Mouse (Mus musculus): ENCODE data around the gene C2cd4a. TPM values are rescaled to one million over a fixed set of nuclear protein-coding genes. Genes with fewer than 3 reads are reported as not detected.

Gene C2cd4a
- polyA plus RNA-seq, 1 experiment from 2014 or later = 0.46 TPM

DNA sequence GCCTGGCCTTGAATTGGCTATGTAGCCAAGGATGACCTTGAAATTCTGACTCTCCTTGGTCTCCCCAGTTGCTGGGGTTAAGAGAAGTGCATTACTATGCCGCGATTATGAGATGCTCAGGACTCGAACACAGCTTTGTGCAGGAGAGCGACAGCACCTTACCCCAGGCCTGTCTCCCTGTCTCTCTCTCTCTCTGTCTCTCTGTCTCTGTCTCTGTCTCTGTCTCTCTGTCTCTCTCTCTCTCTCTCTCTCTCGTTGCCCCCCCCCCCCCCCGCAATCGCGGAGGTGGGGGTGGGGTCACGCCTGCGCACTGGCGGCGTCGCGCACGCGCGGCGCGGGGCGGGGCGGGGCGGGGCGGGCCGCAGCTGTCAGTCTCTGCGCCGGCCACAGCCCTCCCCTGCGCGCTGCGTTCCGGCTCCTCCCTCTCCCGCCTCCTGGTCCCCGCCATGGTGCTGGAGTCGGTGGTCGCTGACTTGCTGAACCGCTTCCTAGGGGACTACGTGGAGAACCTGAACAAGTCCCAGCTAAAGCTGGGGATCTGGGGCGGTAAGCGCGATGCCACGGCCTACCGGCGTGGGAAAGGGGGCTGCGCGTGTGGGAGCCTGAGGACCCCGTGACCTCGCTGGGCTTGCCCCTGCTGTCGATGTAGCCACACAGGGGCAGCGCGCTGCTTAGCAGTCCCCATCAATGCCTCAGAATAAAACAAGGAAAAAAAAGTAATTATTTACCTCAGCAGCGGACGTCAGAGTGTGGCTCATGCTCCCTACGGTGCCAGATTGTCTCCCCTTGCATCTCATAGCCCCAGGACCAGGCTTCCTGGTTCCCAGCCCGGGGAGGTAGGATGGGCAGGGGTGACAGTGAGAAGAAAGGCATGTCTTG lies 8.1 kb upstream of the C2cd4a start, which contains the start of gene Vps13c:
Vps13c (plus strand) TSS at position 416 of the 879 bp plus-strand sequence.
- ATAC-seq = peak; percentile 99
- Histone ChIP-seq H3K27me3 (replicated peaks; ENCODE audit: control insufficient read depth, insufficient read depth, low read length) (no peaks in the 10 kb centered on the region), H3K4me2 (ENCODE audit: low read length) (peak within 1 kb of the TSS; percentile 90), H3K4me1 (ENCODE audit: control insufficient read depth, insufficient read depth, low read depth, low read length) (peaks cover 5% of the 10 kb centered on the region), H3K4me3 (ENCODE audit: low read length) (peak within 1 kb of the TSS; percentile 82), H3K27ac (ENCODE audit: low read depth, low read length) (peak within 1 kb of the TSS; percentile 88), H3K9ac (ENCODE audit: low read depth, low read length) (peak within 1 kb of the TSS; percentile 90), H3K36me3 (ENCODE audit: control insufficient read depth, insufficient read depth, low read length) (no peaks in the 10 kb centered on the region), H3K9me3 (ENCODE audit: control insufficient read depth, low read length) (no peaks in the 10 kb centered on the region)
- WGBS = under 1% methylated on average over 39 of the region's 53 CpGs

- H3K9ac ChIP-seq (ENCODE audit: low read depth, low read length) = no peak overlapping the region
- H3K36me3 ChIP-seq (ENCODE audit: control insufficient read depth, insufficient read depth, low read length) = no peaks in the 10 kb centered on the region
- H3K9me3 ChIP-seq (ENCODE audit: control insufficient read depth, low read length) = no peaks in the 10 kb centered on the region
- peaks cover 7% of the 10 kb centered on the region for H3K4me1 ChIP-seq (ENCODE audit: control insufficient read depth, insufficient read depth, low read depth, low read length)
- no peak for ATAC-seq
- 80% methylated on average over 2 of the region's 2 CpGs for WGBS
- no peak overlapping the region for H3K27ac ChIP-seq (ENCODE audit: low read depth, low read length)
- no peak overlapping the region for H3K4me2 ChIP-seq (ENCODE audit: low read length)
- H3K27me3 ChIP-seq (replicated peaks; ENCODE audit: control insufficient read depth, insufficient read depth, low read length) = peaks cover 6% of the 10 kb centered on the region
- no peak overlapping the region for H3K4me3 ChIP-seq (ENCODE audit: low read length)
Measured at GRCm38 (mm10) chr9:67837311-67837710, 5.2 kb upstream of the C2cd4a start.

- Histone ChIP-seq H3K9ac (ENCODE audit: low read depth, low read length) (no peak overlapping the region), H3K36me3 (ENCODE audit: control insufficient read depth, insufficient read depth, low read length) (no peaks in the 10 kb centered on the region), H3K27ac (ENCODE audit: low read depth, low read length) (no peak overlapping the region), H3K4me1 (ENCODE audit: control insufficient read depth, insufficient read depth, low read depth, low read length) (peaks cover 12% of the 10 kb centered on the region), H3K27me3 (replicated peaks; ENCODE audit: control insufficient read depth, insufficient read depth, low read length) (peaks cover 13% of the 10 kb centered on the region), H3K4me3 (ENCODE audit: low read length) (no peak overlapping the region), H3K4me2 (ENCODE audit: low read length) (no peak overlapping the region), H3K9me3 (ENCODE audit: control insufficient read depth, low read length) (no peaks in the 10 kb centered on the region)
- ATAC-seq = no peak
- WGBS = 85% methylated on average over 5 of the region's 5 CpGs
Measured at GRCm38 (mm10) chr9:67834535-67834934, 2.4 kb upstream of the C2cd4a start.

DNA sequence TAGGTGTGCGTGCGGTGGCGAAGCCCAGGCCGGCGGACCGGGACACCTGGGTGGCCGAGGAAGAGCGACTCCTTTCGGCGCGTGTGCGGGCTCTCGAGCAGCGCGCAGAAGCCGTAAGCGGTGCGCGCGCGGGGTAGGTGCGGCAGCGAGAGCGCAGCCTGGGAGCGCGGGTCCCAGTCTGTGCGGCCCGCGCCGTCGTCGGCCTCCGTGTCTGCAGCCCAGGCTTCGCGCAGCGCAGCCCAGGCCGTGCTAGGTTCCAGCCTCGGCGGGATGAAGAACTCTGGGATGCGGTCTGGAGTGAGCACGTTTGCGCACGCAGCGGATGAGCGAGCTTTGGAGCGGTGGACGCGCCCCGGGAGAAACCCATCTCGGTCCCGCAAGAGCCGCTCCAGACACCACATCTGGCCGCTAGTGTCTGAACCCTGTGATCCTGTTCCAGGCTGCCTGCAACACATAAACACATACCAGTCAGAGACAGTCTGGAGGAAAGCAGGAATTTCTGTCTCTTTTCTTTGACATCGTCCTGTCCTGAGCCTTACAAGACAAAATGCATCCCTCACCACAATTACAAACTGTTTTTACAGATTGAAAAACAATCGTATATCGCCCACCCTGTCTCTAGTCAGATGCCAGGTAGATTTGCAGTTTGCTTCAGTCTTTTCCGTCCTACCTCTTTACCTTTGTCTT lies 628 bp downstream of the C2cd4a start:
- no peak overlapping the region for H3K27ac ChIP-seq (ENCODE audit: low read depth, low read length)
- peak overlapping the region; percentile 57 for H3K9ac ChIP-seq (ENCODE audit: low read depth, low read length)
- H3K4me3 ChIP-seq (ENCODE audit: low read length) = peak overlapping the region; percentile 58
- peak; percentile 74 for ATAC-seq
- H3K4me2 ChIP-seq (ENCODE audit: low read length) = peak overlapping the region; percentile 80
- no peaks in the 10 kb centered on the region for H3K9me3 ChIP-seq (ENCODE audit: control insufficient read depth, low read length)
- H3K4me1 ChIP-seq (ENCODE audit: control insufficient read depth, insufficient read depth, low read depth, low read length) = peaks cover 12% of the 10 kb centered on the region
- H3K36me3 ChIP-seq (ENCODE audit: control insufficient read depth, insufficient read depth, low read length) = no peaks in the 10 kb centered on the region
- peaks cover 20% of the 10 kb centered on the region for H3K27me3 ChIP-seq (replicated peaks; ENCODE audit: control insufficient read depth, insufficient read depth, low read length)
- under 1% methylated on average over 56 of the region's 57 CpGs for WGBS

DNA sequence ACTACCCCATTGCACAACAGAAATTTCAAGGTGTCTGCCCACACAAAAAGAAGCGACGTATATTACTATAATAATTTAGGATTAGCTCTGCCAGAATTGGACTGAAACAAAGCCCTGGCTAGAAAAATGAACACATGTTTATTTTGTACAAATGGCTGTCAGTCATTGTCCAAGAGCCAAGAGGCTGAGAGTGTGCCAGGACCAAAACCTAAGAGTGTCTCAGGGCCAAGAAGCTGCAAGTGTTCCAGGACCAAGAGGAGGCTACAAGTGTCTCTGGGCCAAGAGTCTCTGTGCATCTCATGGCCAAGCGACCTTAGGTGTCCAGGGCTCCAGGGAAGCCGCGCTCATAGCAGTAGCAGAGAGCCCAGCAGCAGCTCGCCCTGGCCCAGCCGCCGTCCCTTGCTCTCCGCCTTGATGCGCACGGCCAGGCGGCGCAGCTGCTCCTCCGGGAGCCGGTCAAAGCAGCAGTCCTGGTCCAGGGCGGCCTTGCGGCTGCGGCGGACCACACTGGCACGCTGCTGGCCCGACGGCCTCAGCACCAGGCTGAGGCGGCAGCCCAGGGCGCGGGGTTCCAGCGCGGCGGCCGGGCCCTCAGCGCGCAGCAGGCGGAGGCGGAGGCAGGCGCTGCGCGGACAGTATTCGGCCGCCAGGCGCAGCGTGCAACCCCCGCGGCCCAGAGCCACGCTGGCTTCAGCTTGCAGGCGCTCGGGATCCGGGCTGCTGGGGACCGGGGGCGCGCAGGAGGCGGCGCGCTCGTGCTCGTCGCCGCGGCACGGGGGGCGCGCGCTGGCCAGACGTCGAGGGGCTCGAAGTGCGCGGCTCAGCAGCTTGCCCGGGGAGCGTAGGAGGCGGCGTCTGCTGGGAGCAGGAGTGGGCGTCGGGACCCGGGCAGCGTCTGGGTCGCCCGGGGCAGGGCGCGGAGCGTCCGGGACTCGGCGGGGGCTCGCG lies 1.4 kb downstream of the C2cd4a start:
- H3K27ac ChIP-seq (ENCODE audit: low read depth, low read length) = no peak overlapping the region
- WGBS = 3% methylated on average over 43 of the region's 84 CpGs
- peak; percentile 79 for ATAC-seq

DNA sequence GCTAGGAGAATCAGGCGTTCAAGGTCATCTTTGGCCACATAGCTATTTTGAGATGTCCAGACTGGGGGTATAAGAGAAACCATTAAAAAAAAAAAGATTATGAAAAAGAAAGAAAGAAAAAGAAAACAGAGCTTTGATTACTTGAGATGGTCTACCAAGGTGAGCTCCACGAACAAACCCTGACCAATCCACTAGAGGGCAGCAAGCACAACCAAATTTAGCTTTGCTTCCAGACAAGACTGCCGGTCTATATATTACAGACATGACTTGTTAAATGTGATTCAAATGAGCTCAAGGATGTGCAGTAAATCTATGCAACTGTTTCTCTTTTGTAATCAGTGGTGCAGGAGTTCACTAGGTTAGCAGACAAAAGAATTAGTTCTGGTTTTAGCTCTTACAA lies 3.9 kb downstream of the C2cd4a start:
- Histone ChIP-seq H3K9ac (ENCODE audit: low read depth, low read length) (no peak overlapping the region), H3K9me3 (ENCODE audit: control insufficient read depth, low read length) (no peaks in the 10 kb centered on the region), H3K27ac (ENCODE audit: low read depth, low read length) (no peak overlapping the region), H3K4me2 (ENCODE audit: low read length) (no peak overlapping the region), H3K4me1 (ENCODE audit: control insufficient read depth, insufficient read depth, low read depth, low read length) (peaks cover 12% of the 10 kb centered on the region), H3K4me3 (ENCODE audit: low read length) (no peak overlapping the region), H3K36me3 (ENCODE audit: control insufficient read depth, insufficient read depth, low read length) (no peaks in the 10 kb centered on the region), H3K27me3 (replicated peaks; ENCODE audit: control insufficient read depth, insufficient read depth, low read length) (peaks cover 18% of the 10 kb centered on the region)
- WGBS = 9% methylated on average over 3 of the region's 3 CpGs
- ATAC-seq = no peak

More for the DNA sequence above, 1.4 kb downstream of the C2cd4a start:
- peaks cover 20% of the 10 kb centered on the region for H3K27me3 ChIP-seq (replicated peaks; ENCODE audit: control insufficient read depth, insufficient read depth, low read length)
- peak overlapping the region; percentile 80 for H3K4me2 ChIP-seq (ENCODE audit: low read length)
- H3K36me3 ChIP-seq (ENCODE audit: control insufficient read depth, insufficient read depth, low read length) = no peaks in the 10 kb centered on the region
- H3K4me3 ChIP-seq (ENCODE audit: low read length) = peak overlapping the region; percentile 58
- peaks cover 12% of the 10 kb centered on the region for H3K4me1 ChIP-seq (ENCODE audit: control insufficient read depth, insufficient read depth, low read depth, low read length)
- H3K9me3 ChIP-seq (ENCODE audit: control insufficient read depth, low read length) = no peaks in the 10 kb centered on the region
- H3K9ac ChIP-seq (ENCODE audit: low read depth, low read length) = peak overlapping the region; percentile 57

DNA sequence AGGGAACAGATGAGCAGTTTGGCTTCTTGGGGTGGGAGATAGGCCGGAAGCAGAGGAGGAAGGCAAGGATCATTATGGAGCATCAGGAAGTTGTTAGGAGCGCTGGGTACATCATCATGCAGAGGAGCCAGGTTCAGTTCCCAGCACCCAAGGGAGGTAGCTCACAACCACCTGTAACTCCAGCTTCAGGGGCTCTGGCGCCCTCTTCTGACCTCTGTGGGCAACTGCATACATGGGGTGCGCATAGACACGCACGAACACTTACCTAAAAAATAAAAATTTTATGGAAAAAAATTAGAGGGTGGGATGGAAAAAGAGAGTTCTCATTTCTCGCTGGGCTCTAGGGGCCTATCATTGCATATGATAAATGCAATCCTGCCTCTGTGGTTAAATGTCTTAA lies 6.6 kb downstream of the C2cd4a start:
- ATAC-seq = no peak
- H3K9me3 ChIP-seq (ENCODE audit: control insufficient read depth, low read length) = no peaks in the 10 kb centered on the region
- no peak overlapping the region for H3K4me2 ChIP-seq (ENCODE audit: low read length)
- no peaks in the 10 kb centered on the region for H3K4me1 ChIP-seq (ENCODE audit: control insufficient read depth, insufficient read depth, low read depth, low read length)
- WGBS = 89% methylated on average over 7 of the region's 7 CpGs
- peaks cover 11% of the 10 kb centered on the region for H3K27me3 ChIP-seq (replicated peaks; ENCODE audit: control insufficient read depth, insufficient read depth, low read length)
- H3K36me3 ChIP-seq (ENCODE audit: control insufficient read depth, insufficient read depth, low read length) = no peaks in the 10 kb centered on the region
- H3K9ac ChIP-seq (ENCODE audit: low read depth, low read length) = no peak overlapping the region
- H3K27ac ChIP-seq (ENCODE audit: low read depth, low read length) = no peak overlapping the region
- no peak overlapping the region for H3K4me3 ChIP-seq (ENCODE audit: low read length)

- ATAC-seq = no peak
- Histone ChIP-seq H3K27ac (ENCODE audit: low read depth, low read length) (no peak overlapping the region), H3K27me3 (replicated peaks; ENCODE audit: control insufficient read depth, insufficient read depth, low read length) (no peaks in the 10 kb centered on the region), H3K4me1 (ENCODE audit: control insufficient read depth, insufficient read depth, low read depth, low read length) (no peaks in the 10 kb centered on the region), H3K9me3 (ENCODE audit: control insufficient read depth, low read length) (no peaks in the 10 kb centered on the region), H3K4me3 (ENCODE audit: low read length) (no peak overlapping the region), H3K36me3 (ENCODE audit: control insufficient read depth, insufficient read depth, low read length) (no peaks in the 10 kb centered on the region), H3K4me2 (ENCODE audit: low read length) (no peak overlapping the region), H3K9ac (ENCODE audit: low read depth, low read length) (no peak overlapping the region)
- 90% methylated on average over 5 of the region's 5 CpGs for WGBS
Measured at GRCm38 (mm10) chr9:67823131-67823530, 9.0 kb downstream of the C2cd4a start.
